Mouse (Mus musculus) MEL (cell line): ENCODE data around the gene Haus5.
A peak's percentile ranks its signal among the peaks of the same experiment; 100 is the strongest.

Experiments
- BHLHE40 ChIP-seq: IDR thresholded peaks from 2 replicates; pipeline ENCODE4 v1.6.1; 2012; ENCODE audit warnings: low read depth, mild to moderate bottlenecking, inconsistent platforms, low read length, improper control_type of control experiment, borderline replicate concordance
- CTCF ChIP-seq, 3 experiments: IDR thresholded peaks in 2 of 3; conservative IDR thresholded peaks in 1 of 3; 2 replicates each; pipeline ENCODE4 v1.5.1; 2011 to 2012; ENCODE audit warnings: low read length in 3 of 3, low read depth in 2 of 3, mild to moderate bottlenecking in 2 of 3, improper control_type of control experiment in 1 of 3, inconsistent platforms in 1 of 3, mixed read lengths in 1 of 3, moderate library complexity in 1 of 3; ENCODE audit not compliant: control insufficient read depth in 1 of 3, insufficient read depth in 1 of 3, poor library complexity in 1 of 3, severe bottlenecking in 1 of 3
- E2F4 ChIP-seq: IDR thresholded peaks from 2 replicates; pipeline ENCODE4 v1.6.1; 2011; ENCODE audit warnings: low read depth, low read length, improper control_type of control experiment, borderline replicate concordance
- JUND ChIP-seq: IDR thresholded peaks from 2 replicates; pipeline ENCODE4 v1.6.1; 2011; ENCODE audit warnings: low read depth, mild to moderate bottlenecking, improper control_type of control experiment, low read length
- MAX ChIP-seq: IDR thresholded peaks from 2 replicates; pipeline ENCODE4 v1.6.1; 2011; ENCODE audit warnings: low read length, improper control_type of control experiment
- POLR2A ChIP-seq, 2 experiments: IDR thresholded peaks; 2 replicates each; pipeline ENCODE4 v1.6.1; 2011 to 2012; ENCODE audit warnings: low read length in 2 of 2, mild to moderate bottlenecking in 2 of 2, control low read depth in 1 of 2, improper control_type of control experiment in 1 of 2, low read depth in 1 of 2, moderate library complexity in 1 of 2; ENCODE audit not compliant: control insufficient read depth in 1 of 2, insufficient read depth in 1 of 2, poor library complexity in 1 of 2
- RAD21 ChIP-seq: IDR thresholded peaks from 2 replicates; pipeline ENCODE4 v1.6.1; 2011; ENCODE audit warnings: mild to moderate bottlenecking, low read depth, low read length, improper control_type of control experiment
- TAL1 ChIP-seq: IDR thresholded peaks from 2 replicates; pipeline ENCODE4 v1.6.1; 2012; ENCODE audit warnings: mild to moderate bottlenecking, inconsistent platforms, low read length, moderate library complexity, mixed read lengths
- TCF12 ChIP-seq: IDR thresholded peaks from 2 replicates; pipeline ENCODE4 v1.6.1; 2014; ENCODE audit warnings: low read depth, mild to moderate bottlenecking, inconsistent platforms, low read length, improper control_type of control experiment, moderate library complexity

GRCm38 (mm10) chr7:30625530-30626384, 39.0 kb downstream of the Haus5 start, which contains the start of gene Cox6b1:
- TF ChIP-seq E2F4 (no peak), CTCF (IDR thresholded peaks at IDR 0.05 in 2 of 3, conservative IDR thresholded peaks at IDR 0.05 in 1 of 3; ENCODE audit: control insufficient read depth in 1 of 3, insufficient read depth in 1 of 3, low read depth in 2 of 3, low read length in 3 of 3, poor library complexity in 1 of 3, severe bottlenecking in 1 of 3) (no peak), RAD21 (no peak), POLR2A (IDR thresholded peaks at IDR 0.05; ENCODE audit: control insufficient read depth in 1 of 2, insufficient read depth in 1 of 2, low read depth in 1 of 2, low read length in 2 of 2, poor library complexity in 1 of 2) (peak; percentile 80 to 93; a peak in 3 of 4 replicates), TCF12 (peak; percentile 44; the same call in 1 of the 2 replicates), MAX (peak; percentile 32; the same call in 1 of the 2 replicates), TAL1 (no peak), BHLHE40 (no peak), JUND (0 out of 2 replicates have a peak, but pooled peaks have one; percentile 11)
